Mouse (Mus musculus) heart, embryonic 11.5 days (tissue): ENCODE data around the gene Padi3. TPM values are rescaled to one million over a fixed set of nuclear protein-coding genes. Genes with fewer than 3 reads are reported as not detected.

Experiments
- ATAC-seq: fragments of 200-750 bp; cut with Nextera tagmentation; replicated peaks from 2 replicates; pipeline ENCODE4 v1.8.0; 2017; ENCODE audit warnings: moderate library complexity; ENCODE audit not compliant: insufficient number of reproducible peaks, low FRiP score, low TSS enrichment
- H3K27ac ChIP-seq: fragments of 300-500 bp; sonication (generic); 2 replicates; pipeline ENCODE4 v1.5.1; 2014; ENCODE audit warnings: mild to moderate bottlenecking, low read depth, low read length
- H3K27me3 ChIP-seq: fragments of 300-500 bp; sonication (generic); 2 replicates; pipeline ENCODE4 v1.6.1; 2014; ENCODE audit warnings: mild to moderate bottlenecking, low read length, mixed read lengths; ENCODE audit not compliant: control insufficient read depth, insufficient read depth
- H3K36me3 ChIP-seq: fragments of 300-500 bp; sonication (generic); 2 replicates; pipeline ENCODE4 v1.6.1; 2014; ENCODE audit warnings: mild to moderate bottlenecking, low read length, moderate library complexity, mixed read lengths; ENCODE audit not compliant: control insufficient read depth, insufficient read depth
- H3K4me1 ChIP-seq: fragments of 300-500 bp; sonication (generic); 2 replicates; pipeline ENCODE4 v1.6.1; 2014; ENCODE audit warnings: low read length; ENCODE audit not compliant: control insufficient read depth, insufficient read depth
- H3K4me2 ChIP-seq: fragments of 300-500 bp; sonication (generic); 2 replicates; pipeline ENCODE4 v1.6.1; 2014; ENCODE audit warnings: mild to moderate bottlenecking, moderate library complexity
- H3K4me3 ChIP-seq: fragments of 300-500 bp; sonication (generic); 2 replicates; pipeline ENCODE4 v1.5.1; 2014; ENCODE audit warnings: low read depth, low read length
- H3K9ac ChIP-seq: fragments of 300-500 bp; sonication (generic); 2 replicates; pipeline ENCODE4 v1.6.1; 2014; ENCODE audit warnings: mild to moderate bottlenecking, low read depth, low read length, moderate library complexity
- H3K9me3 ChIP-seq: fragments of 300-500 bp; sonication (generic); replicated peaks from 2 replicates; pipeline ENCODE4 v1.6.1; 2016; ENCODE audit warnings: low read length; ENCODE audit not compliant: control insufficient read depth
- WGBS: fragments of 180-500 bp; shearing (Covaris S2); extraction: QIAGEN DNeasy Blood & Tissue Kit; methylation state at CpG from one replicate; pipeline ENCODE4 v1.1.7; 2014; ENCODE audit not compliant: insufficient replicate concordance; 5-methylcytosine and 5-hydroxymethylcytosine counted together
- polyA plus RNA-seq: library from polyadenylated mRNA; unstranded; fragments of >200 nt; fragmentation: Nextera tagmentation; extraction: Ambion mirVana; gene quantifications from 2 replicates; pipeline ENCODE4 v1.2.1, GENCODE M21; 2014

Padi3 gene
- polyA plus RNA-seq, 1 experiment from 2014 or later: 0.39 TPM

DNA sequence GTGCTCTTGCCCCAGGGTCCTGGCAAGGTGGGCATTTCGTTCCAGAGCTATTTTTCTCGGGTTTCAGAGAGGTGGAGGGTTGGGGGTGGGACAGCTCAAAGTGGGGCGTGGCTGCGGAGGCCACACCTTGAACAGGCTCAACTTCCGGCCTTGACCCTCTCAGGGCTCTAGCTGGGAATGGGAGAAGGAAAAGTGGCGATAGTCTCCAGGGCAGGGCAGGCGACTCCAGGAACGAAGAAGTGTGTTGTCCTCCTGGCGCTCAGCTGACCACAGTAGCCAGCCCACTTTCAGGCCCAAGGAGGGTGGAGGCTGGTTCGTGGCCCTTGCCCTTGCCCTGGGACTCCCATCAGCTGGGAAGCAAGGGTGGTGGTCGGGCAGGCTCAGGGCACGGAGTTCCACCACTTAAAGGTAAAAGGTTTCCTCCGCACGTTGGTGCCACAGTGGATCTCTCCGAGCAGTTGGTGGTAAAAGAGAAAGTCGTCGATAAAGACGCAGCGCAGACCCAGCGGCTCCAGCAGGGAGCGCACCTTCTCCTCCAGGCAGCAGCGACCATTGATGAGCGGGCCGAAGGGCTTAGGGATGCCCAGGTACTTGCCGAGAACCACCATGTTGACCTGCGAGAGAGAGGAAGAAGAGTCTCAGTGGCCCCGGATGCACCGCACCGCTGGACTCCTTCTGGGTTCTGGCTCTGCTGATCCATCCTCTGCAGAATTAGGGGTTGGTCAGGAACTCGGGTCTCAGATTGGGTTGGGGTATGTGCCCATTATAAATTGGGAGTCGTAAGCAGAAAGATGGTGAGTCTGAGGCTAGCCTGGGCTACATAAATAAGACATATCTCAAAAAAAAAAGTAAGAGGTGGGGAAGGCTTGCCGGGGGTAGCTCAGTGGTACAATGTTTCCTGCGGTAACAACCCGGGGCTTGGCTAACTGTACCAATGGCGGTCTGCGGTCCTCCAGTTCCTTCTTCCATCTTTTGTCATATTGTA lies 4.1 kb upstream of the Padi3 start:
- WGBS: 24% methylated on average over 36 of the region's 36 CpGs
- Histone ChIP-seq H3K9ac (peak overlapping the region; percentile 58), H3K4me2 (peak overlapping the region; percentile 69), H3K9me3 (no peaks in the 10 kb centered on the region), H3K27me3 (0 out of 2 replicates have a peak, but pooled peaks cover 3% of the 10 kb centered on the region), H3K4me3 (peak overlapping the region; percentile 39), H3K4me1 (peaks cover 54% of the 10 kb centered on the region), H3K36me3 (no peaks in the 10 kb centered on the region), H3K27ac (no peak overlapping the region)
- peak; percentile 64; the same call in 1 of the 2 replicates for ATAC-seq

DNA sequence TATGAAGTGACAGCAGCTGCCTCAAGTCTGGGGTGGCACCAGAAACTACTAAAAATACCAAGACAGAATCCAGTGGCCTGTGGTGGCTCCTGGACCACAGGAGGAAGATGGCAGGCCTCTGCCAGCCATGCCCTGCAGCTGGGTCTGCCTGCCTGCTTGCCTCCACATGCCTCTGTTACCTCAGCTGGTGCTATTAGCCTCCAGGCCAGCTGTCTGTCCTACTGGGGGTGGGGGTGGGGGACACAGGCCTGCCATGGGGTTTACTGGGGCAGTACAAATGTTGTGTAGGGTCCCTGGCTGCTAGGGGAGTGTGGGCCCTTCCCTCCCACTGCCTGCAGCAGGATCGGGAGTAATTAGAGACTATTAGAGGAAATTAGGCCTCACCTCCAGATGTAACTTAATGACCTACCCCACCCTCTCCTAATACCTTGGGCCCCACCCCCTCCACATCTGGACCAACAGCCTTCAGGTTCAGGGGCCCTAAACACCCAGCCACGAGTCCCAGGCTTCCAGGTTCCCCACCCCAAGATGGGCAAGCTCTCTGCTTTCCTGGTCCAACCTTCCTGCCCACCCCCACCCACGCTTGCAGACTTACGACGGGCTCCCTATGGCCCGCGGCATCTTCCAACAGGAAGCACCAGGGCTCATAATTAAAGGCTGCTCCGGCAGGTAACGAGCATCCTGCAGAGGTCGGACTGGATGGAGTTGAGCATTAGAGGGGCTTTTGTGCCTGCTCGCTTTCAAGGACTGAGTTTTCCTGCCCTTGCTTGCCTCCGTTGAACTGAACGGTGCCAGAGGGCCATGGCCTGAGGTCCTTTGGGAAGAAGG lies 3.1 kb upstream of the Padi3 start:
- Histone ChIP-seq H3K4me3 (peak overlapping the region; percentile 39), H3K4me2 (peak overlapping the region; percentile 69), H3K4me1 (peaks cover 54% of the 10 kb centered on the region), H3K9me3 (no peaks in the 10 kb centered on the region), H3K27me3 (0 out of 2 replicates have a peak, but pooled peaks cover 3% of the 10 kb centered on the region), H3K27ac (0 out of 2 replicates have a peak overlapping the region, but pooled peaks have one; percentile 4), H3K9ac (peak overlapping the region; percentile 39), H3K36me3 (no peaks in the 10 kb centered on the region)
- WGBS: 26% methylated on average over 13 of the region's 13 CpGs
- ATAC-seq: no peak

DNA sequence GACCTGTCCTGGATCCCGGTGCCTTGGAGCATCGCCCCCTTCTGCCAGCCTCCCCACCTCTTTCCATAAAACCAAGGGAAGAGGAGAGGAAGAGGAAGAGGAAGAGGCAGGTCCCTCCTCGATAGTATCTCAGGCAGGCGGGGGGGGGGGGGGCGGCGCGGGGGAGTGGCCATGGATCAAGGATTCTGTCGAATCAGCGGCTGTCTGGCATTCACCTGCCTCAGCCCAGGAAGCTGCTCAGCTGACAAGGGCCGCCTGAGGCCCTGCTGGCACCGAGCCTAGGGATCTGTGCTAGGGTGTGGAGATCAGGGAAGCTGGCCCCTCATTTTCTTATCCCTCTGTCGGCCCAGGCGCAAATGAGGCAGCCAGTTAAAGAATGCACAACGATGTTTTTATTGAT lies 2.2 kb upstream of the Padi3 start:
- Histone ChIP-seq H3K27ac (0 out of 2 replicates have a peak overlapping the region, but pooled peaks have one; percentile 38), H3K9me3 (no peaks in the 10 kb centered on the region), H3K9ac (no peak overlapping the region), H3K36me3 (no peaks in the 10 kb centered on the region), H3K4me2 (peak overlapping the region; percentile 49), H3K4me3 (no peak overlapping the region), H3K27me3 (0 out of 2 replicates have a peak, but pooled peaks cover 3% of the 10 kb centered on the region), H3K4me1 (peaks cover 54% of the 10 kb centered on the region)
- no peak for ATAC-seq
- 11% methylated on average over 14 of the region's 14 CpGs for WGBS

DNA sequence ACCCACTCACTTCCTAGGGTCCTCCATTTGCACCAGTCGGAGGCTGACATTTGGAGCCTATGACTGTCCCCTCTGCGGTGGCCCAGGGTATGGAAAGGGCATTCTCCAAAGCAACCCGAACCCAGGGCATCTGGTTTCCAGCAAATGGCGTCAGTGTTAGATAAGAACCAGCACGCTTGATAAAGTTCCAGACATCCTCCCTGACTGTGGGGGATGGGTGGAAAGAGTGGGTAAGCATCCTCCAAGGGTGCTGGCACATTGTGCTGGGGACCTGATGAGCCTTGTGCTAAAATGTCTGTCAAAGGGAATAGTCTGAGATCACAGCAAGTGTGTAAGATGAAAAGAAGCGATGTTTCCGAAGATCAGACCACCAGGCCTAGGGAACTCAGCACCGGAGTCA lies 1.7 kb upstream of the Padi3 start:
- Histone ChIP-seq H3K9me3 (no peaks in the 10 kb centered on the region), H3K9ac (no peak overlapping the region), H3K4me3 (no peak overlapping the region), H3K27ac (peak overlapping the region; percentile 38; the same call in 1 of the 2 replicates), H3K4me2 (peak overlapping the region; percentile 49), H3K36me3 (no peaks in the 10 kb centered on the region), H3K4me1 (peaks cover 54% of the 10 kb centered on the region), H3K27me3 (0 out of 2 replicates have a peak, but pooled peaks cover 3% of the 10 kb centered on the region)
- ATAC-seq: 0 out of 2 replicates have a peak, but pooled peaks have one; percentile 28
- WGBS: 11% methylated on average over 8 of the region's 8 CpGs

DNA sequence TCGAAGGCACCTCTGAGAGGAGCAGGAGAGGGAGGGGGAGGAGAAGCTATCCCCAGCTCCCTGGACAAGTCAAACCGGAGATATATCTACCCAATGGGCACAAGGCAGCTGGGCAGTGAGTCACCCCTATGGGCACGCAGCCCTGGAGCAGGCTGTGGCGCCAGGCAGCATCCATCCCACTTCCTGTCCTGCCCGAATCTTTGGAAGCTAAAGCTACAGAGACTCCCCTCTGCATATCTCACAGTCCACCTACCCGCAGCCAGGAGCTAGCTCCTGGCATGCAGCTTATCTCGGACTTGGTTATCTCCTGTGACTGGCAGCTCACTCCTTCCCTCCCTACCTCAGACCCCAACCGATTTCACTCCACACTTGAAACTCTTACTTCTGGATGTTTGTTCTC lies 1.3 kb downstream of the Padi3 start:
- H3K4me2 ChIP-seq: no peak overlapping the region
- H3K4me1 ChIP-seq: peaks cover 30% of the 10 kb centered on the region
- no peak overlapping the region for H3K9ac ChIP-seq
- no peaks in the 10 kb centered on the region for H3K36me3 ChIP-seq
- no peak for ATAC-seq
- WGBS: 27% methylated on average over 8 of the region's 8 CpGs
- H3K9me3 ChIP-seq: no peaks in the 10 kb centered on the region
- no peak overlapping the region for H3K27ac ChIP-seq
- no peak overlapping the region for H3K4me3 ChIP-seq
- 0 out of 2 replicates have a peak, but pooled peaks cover 3% of the 10 kb centered on the region for H3K27me3 ChIP-seq

DNA sequence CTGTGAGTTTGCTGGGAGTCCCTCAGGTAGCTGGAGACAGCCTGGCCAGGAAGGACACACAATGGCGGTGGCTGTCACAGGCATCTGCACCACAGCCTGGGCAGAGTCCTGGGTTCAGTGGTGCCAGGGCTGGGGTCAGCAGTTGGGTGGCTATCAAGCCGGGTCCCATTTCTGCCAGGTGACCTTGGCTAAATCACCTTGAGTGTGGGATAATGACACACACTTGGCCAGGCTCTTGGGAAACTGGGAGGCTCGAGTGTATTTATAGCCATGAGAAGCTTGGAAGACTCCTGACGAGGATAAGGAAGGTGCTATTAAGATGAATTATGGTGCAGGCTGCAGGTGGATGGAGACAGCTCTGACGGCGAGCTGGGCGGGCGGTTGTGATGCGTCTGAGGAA lies 5.8 kb downstream of the Padi3 start:
- no peak for ATAC-seq
- H3K27me3 ChIP-seq: no peaks in the 10 kb centered on the region
- H3K36me3 ChIP-seq: no peaks in the 10 kb centered on the region
- H3K4me1 ChIP-seq: no peaks in the 10 kb centered on the region
- H3K4me3 ChIP-seq: no peak overlapping the region
- no peaks in the 10 kb centered on the region for H3K9me3 ChIP-seq
- 72% methylated on average over 9 of the region's 9 CpGs for WGBS
- H3K9ac ChIP-seq: no peak overlapping the region
- H3K27ac ChIP-seq: no peak overlapping the region
- no peak overlapping the region for H3K4me2 ChIP-seq

DNA sequence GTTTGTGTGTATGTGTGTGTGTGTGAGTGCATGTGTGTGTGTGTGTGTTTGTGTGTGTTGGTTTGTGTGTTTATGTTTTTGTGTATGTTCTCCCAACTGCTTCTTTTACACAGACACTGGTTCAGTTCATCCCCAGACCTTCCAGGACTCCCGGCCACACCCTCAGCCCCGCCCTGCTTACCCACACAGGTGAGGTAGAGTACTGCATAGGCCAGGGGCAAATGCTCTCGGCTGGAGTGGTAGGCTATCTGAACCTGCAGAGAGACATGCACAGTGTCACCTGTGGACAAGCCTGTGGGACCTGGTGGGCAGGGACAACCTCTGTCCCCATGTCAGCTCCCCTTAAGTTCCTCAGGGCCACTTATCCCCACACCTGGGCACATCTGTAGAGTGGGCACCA lies 9.1 kb downstream of the Padi3 start:
- no peaks in the 10 kb centered on the region for H3K27me3 ChIP-seq
- no peak overlapping the region for H3K9ac ChIP-seq
- no peaks in the 10 kb centered on the region for H3K9me3 ChIP-seq
- ATAC-seq: no peak
- no peak overlapping the region for H3K27ac ChIP-seq
- no peak overlapping the region for H3K4me2 ChIP-seq
- H3K4me3 ChIP-seq: no peak overlapping the region
- no peaks in the 10 kb centered on the region for H3K36me3 ChIP-seq
- WGBS: 57% methylated on average over 3 of the region's 3 CpGs
- no peaks in the 10 kb centered on the region for H3K4me1 ChIP-seq

DNA sequence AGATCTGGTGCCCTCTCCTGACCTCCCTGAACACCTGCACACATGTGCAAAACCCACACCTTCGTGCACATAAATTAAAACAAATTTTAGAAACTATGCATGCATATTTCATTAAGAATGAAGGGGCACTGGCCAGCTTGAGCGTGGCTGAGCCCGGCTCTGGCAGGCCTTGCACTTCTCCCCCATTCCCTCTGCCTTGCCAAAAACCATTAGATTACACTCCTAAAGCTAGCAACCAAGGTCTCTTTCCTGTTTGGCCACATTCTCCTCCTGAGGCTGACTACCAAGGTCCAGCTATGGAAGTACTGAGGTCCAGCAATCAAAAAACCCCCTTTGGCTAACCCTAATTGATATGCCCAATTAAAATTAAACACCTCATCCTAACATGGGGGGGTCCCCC lies 13.7 kb downstream of the Padi3 start:
- ATAC-seq: no peak
- WGBS: 84% methylated on average over 3 of the region's 3 CpGs
- H3K9me3 ChIP-seq: no peaks in the 10 kb centered on the region
- H3K27me3 ChIP-seq: no peaks in the 10 kb centered on the region
- no peaks in the 10 kb centered on the region for H3K4me1 ChIP-seq
- H3K36me3 ChIP-seq: no peaks in the 10 kb centered on the region
- no peak overlapping the region for H3K9ac ChIP-seq
- H3K4me2 ChIP-seq: no peak overlapping the region
- no peak overlapping the region for H3K4me3 ChIP-seq
- no peak overlapping the region for H3K27ac ChIP-seq
